ENCODE assay signal across 11 mouse cellular contexts in genomic region chr11:57204371-57204770, GRCm38 (mm10).
DNase-seq lines count a peak whose midpoint lies in the region; ATAC-seq and TF ChIP-seq lines count a peak whose summit lies in the region.
"Had no signal": no experiment of that assay in that cellular context is flagged by ENCODE, and none has a peak within 500 bp of the region (broad histone marks: within the 10 kb centered on the region; RNA-seq: fewer than 3 reads in every experiment).

No protein-coding gene starts in this region.

- no peak for TF ChIP-seq CTCF in kidney, postnatal 0 days (IDR thresholded peaks at IDR 0.05; ENCODE audit: low read depth)
- peak; percentile 42 for TF ChIP-seq CTCF in midbrain, postnatal 0 days (IDR thresholded peaks at IDR 0.05)

- no peaks in the 10 kb centered on the region for H3K27me3 ChIP-seq in forebrain, embryonic 14.5 days (replicated peaks; ENCODE audit: control insufficient read depth, insufficient read depth, low read length)
- H3K27me3 ChIP-seq in forebrain, embryonic 13.5 days, result no peaks in the 10 kb centered on the region
- H3K27me3 ChIP-seq in kidney, postnatal 0 days (ENCODE audit: insufficient read depth, low read length), result no peaks in the 10 kb centered on the region
- no peaks in the 10 kb centered on the region for H3K27me3 ChIP-seq in midbrain, embryonic 14.5 days (ENCODE audit: control insufficient read depth, insufficient read depth, low read length)
- H3K27me3 ChIP-seq in midbrain, embryonic 16.5 days (ENCODE audit: control insufficient read depth, insufficient read depth, low read depth, low read length), result no peaks in the 10 kb centered on the region
- H3K27me3 ChIP-seq in midbrain, postnatal 0 days (ENCODE audit: insufficient read depth, low read length), result no peaks in the 10 kb centered on the region
- H3K27me3 ChIP-seq: heart, embryonic 13.5 days; limb, embryonic 15.5 days had no signal

- DNase-seq in forebrain, embryonic 14.5 days (ENCODE audit: low spot score), result peak; percentile 33
- DNase-seq in kidney, postnatal 0 days (ENCODE audit: low spot score), result peak; percentile 55
- no peak for DNase-seq in kidney, adult 11 months
- peak; percentile 53 for DNase-seq in midbrain, embryonic 14.5 days
- peak; percentile 51 for DNase-seq in midbrain, postnatal 0 days (ENCODE audit: low spot score)
- DNase-seq in spleen, adult 12 weeks (ENCODE audit: low spot score), result no peak
- DNase-seq: thymus, postnatal 36 days had no signal

- no peaks in the 10 kb centered on the region for H3K9me3 ChIP-seq in forebrain, embryonic 14.5 days (replicated peaks; ENCODE audit: control insufficient read depth, low read length)
- H3K9me3 ChIP-seq in forebrain, embryonic 13.5 days (replicated peaks), result no peaks in the 10 kb centered on the region
- H3K9me3 ChIP-seq in kidney, postnatal 0 days (replicated peaks; ENCODE audit: low read length), result no peaks in the 10 kb centered on the region
- no peaks in the 10 kb centered on the region for H3K9me3 ChIP-seq in midbrain, embryonic 14.5 days (ENCODE audit: control insufficient read depth, low read length)
- no peaks in the 10 kb centered on the region for H3K9me3 ChIP-seq in midbrain, embryonic 16.5 days (replicated peaks; ENCODE audit: control insufficient read depth, low read length, poor library complexity, severe bottlenecking)
- no peaks in the 10 kb centered on the region for H3K9me3 ChIP-seq in midbrain, postnatal 0 days (ENCODE audit: low read length)
- H3K9me3 ChIP-seq: heart, embryonic 13.5 days; limb, embryonic 15.5 days had no signal

- H3K4me3 ChIP-seq in forebrain, embryonic 14.5 days (ENCODE audit: low read depth, low read length), result no peak overlapping the region
- no peak overlapping the region for H3K4me3 ChIP-seq in forebrain, embryonic 13.5 days
- H3K4me3 ChIP-seq in kidney, postnatal 0 days (replicated peaks; ENCODE audit: low read depth, low read length), result no peak overlapping the region
- H3K4me3 ChIP-seq in midbrain, embryonic 14.5 days (replicated peaks; ENCODE audit: low read depth, low read length), result no peak overlapping the region
- no peak overlapping the region for H3K4me3 ChIP-seq in midbrain, embryonic 16.5 days (ENCODE audit: low read depth, low read length)
- H3K4me3 ChIP-seq in midbrain, postnatal 0 days (ENCODE audit: low read depth, low read length), result no peak overlapping the region
- H3K4me3 ChIP-seq: heart, embryonic 13.5 days; limb, embryonic 15.5 days had no signal

- H3K9ac ChIP-seq in forebrain, embryonic 14.5 days (ENCODE audit: low read length), result no peak overlapping the region
- H3K9ac ChIP-seq in forebrain, embryonic 13.5 days, result no peak overlapping the region
- no peak overlapping the region for H3K9ac ChIP-seq in kidney, postnatal 0 days (ENCODE audit: low read depth, low read length)
- no peak overlapping the region for H3K9ac ChIP-seq in midbrain, embryonic 14.5 days (replicated peaks; ENCODE audit: low read length)
- H3K9ac ChIP-seq in midbrain, embryonic 16.5 days (ENCODE audit: low read depth, low read length), result no peak overlapping the region
- H3K9ac ChIP-seq in midbrain, postnatal 0 days (replicated peaks; ENCODE audit: low read length, poor library complexity, severe bottlenecking), result no peak overlapping the region
- H3K9ac ChIP-seq: heart, embryonic 13.5 days; limb, embryonic 15.5 days had no signal

- H3K27ac ChIP-seq in forebrain, embryonic 14.5 days (ENCODE audit: low read depth, low read length), result no peak overlapping the region
- H3K27ac ChIP-seq in forebrain, embryonic 13.5 days, result no peak overlapping the region
- H3K27ac ChIP-seq in kidney, postnatal 0 days, result no peak overlapping the region
- H3K27ac ChIP-seq in midbrain, embryonic 14.5 days (replicated peaks; ENCODE audit: low read depth, low read length), result no peak overlapping the region
- no peak overlapping the region for H3K27ac ChIP-seq in midbrain, embryonic 16.5 days (ENCODE audit: low read length)
- H3K27ac ChIP-seq in midbrain, postnatal 0 days (ENCODE audit: low read depth, low read length), result no peak overlapping the region
- H3K27ac ChIP-seq: heart, embryonic 13.5 days; limb, embryonic 15.5 days had no signal

- H3K4me1 ChIP-seq in forebrain, embryonic 14.5 days (ENCODE audit: control insufficient read depth, insufficient read depth, low read length), result peaks cover 4% of the 10 kb centered on the region; the same call in 1 of the 2 replicates
- H3K4me1 ChIP-seq in forebrain, embryonic 13.5 days, result no peaks in the 10 kb centered on the region; the same call in 1 of the 2 replicates
- no peaks in the 10 kb centered on the region for H3K4me1 ChIP-seq in kidney, postnatal 0 days (replicated peaks; ENCODE audit: insufficient read depth, low read length)
- no peaks in the 10 kb centered on the region for H3K4me1 ChIP-seq in midbrain, embryonic 14.5 days (ENCODE audit: control insufficient read depth, insufficient read depth, low read length)
- no peaks in the 10 kb centered on the region for H3K4me1 ChIP-seq in midbrain, embryonic 16.5 days (ENCODE audit: control insufficient read depth, insufficient read depth, low read length)
- H3K4me1 ChIP-seq in midbrain, postnatal 0 days (ENCODE audit: insufficient read depth, low read length), result no peaks in the 10 kb centered on the region
- H3K4me1 ChIP-seq: limb, embryonic 15.5 days had no signal

- no peaks in the 10 kb centered on the region for H3K36me3 ChIP-seq in forebrain, embryonic 14.5 days (ENCODE audit: control insufficient read depth, insufficient read depth, low read length)
- H3K36me3 ChIP-seq in forebrain, embryonic 13.5 days (ENCODE audit: poor library complexity, severe bottlenecking), result no peaks in the 10 kb centered on the region
- H3K36me3 ChIP-seq in kidney, postnatal 0 days (ENCODE audit: insufficient read depth, low read length), result no peaks in the 10 kb centered on the region
- no peaks in the 10 kb centered on the region for H3K36me3 ChIP-seq in midbrain, embryonic 14.5 days (ENCODE audit: control insufficient read depth, insufficient read depth, low read length)
- no peaks in the 10 kb centered on the region for H3K36me3 ChIP-seq in midbrain, embryonic 16.5 days (ENCODE audit: control insufficient read depth, insufficient read depth, low read length)
- H3K36me3 ChIP-seq in midbrain, postnatal 0 days (ENCODE audit: insufficient read depth, low read length), result 0 out of 2 replicates have a peak, but pooled peaks cover 3% of the 10 kb centered on the region
- H3K36me3 ChIP-seq: heart, embryonic 13.5 days; limb, embryonic 15.5 days had no signal

- no peak for ATAC-seq in forebrain, embryonic 14.5 days
- ATAC-seq in forebrain, embryonic 13.5 days, result no peak
- no peak for ATAC-seq in kidney, postnatal 0 days (replicated peaks; ENCODE audit: low FRiP score, low read depth)
- ATAC-seq in midbrain, embryonic 14.5 days (ENCODE audit: low FRiP score, low TSS enrichment), result no peak
- ATAC-seq in midbrain, embryonic 16.5 days, result no peak
- no peak for ATAC-seq in midbrain, postnatal 0 days (ENCODE audit: low FRiP score)

- 42% methylated on average over 6 of the region's 6 CpGs for WGBS in forebrain, embryonic 14.5 days
- 38% methylated on average over 6 of the region's 6 CpGs for WGBS in forebrain, embryonic 13.5 days
- 36% methylated on average over 6 of the region's 6 CpGs for whole genome bisulfite sequencing in kidney, postnatal 0 days
- WGBS in midbrain, embryonic 14.5 days, result 40% methylated on average over 6 of the region's 6 CpGs
- WGBS in midbrain, embryonic 16.5 days, result 25% methylated on average over 6 of the region's 6 CpGs
- 33% methylated on average over 6 of the region's 6 CpGs for WGBS in midbrain, postnatal 0 days

- H3K4me2 ChIP-seq in forebrain, embryonic 14.5 days (ENCODE audit: low read length), result no peak overlapping the region
- no peak overlapping the region for H3K4me2 ChIP-seq in forebrain, embryonic 13.5 days
- no peak overlapping the region for H3K4me2 ChIP-seq in kidney, postnatal 0 days (ENCODE audit: low read length)
- H3K4me2 ChIP-seq in midbrain, embryonic 14.5 days (ENCODE audit: low read length), result no peak overlapping the region
- H3K4me2 ChIP-seq in midbrain, embryonic 16.5 days (ENCODE audit: low read length), result no peak overlapping the region
- no peak overlapping the region for H3K4me2 ChIP-seq in midbrain, postnatal 0 days (ENCODE audit: low read depth, low read length, poor library complexity, severe bottlenecking)
- H3K4me2 ChIP-seq: heart, embryonic 13.5 days; limb, embryonic 15.5 days had no signal

Comparison
In these comparisons a context has a peak if more than half of its experiments do, and no peak if none do; other contexts are left out.
1. DNase-seq: peak in forebrain, embryonic 14.5 days (single experiment), kidney, postnatal 0 days (single experiment), midbrain, embryonic 14.5 days (single experiment) and midbrain, postnatal 0 days (single experiment); none in kidney, adult 11 months (single experiment) and spleen, adult 12 weeks (single experiment).